Mouse (Mus musculus) bone marrow macrophage, adult 2 months (primary cell): Measurements from ENCODE around the gene Ccdc18. TPM values are rescaled to one million over a fixed set of nuclear protein-coding genes. Genes with fewer than 3 reads are reported as not detected.
A peak's percentile ranks its signal among the peaks of the same experiment; 100 is the strongest.

Experiments
- H3K27ac ChIP-seq: 2 replicates; pipeline ENCODE4 v1.5.1; 2012; ENCODE audit warnings: low read depth, low read length; ENCODE audit not compliant: insufficient read depth
- H3K4me1 ChIP-seq: 2 replicates; pipeline ENCODE4 v1.6.1; 2012; ENCODE audit warnings: low read length; ENCODE audit not compliant: control insufficient read depth, insufficient read depth
- H3K4me3 ChIP-seq: 2 replicates; pipeline ENCODE4 v1.5.1; 2012; ENCODE audit warnings: mild to moderate bottlenecking, low read length, moderate library complexity; ENCODE audit not compliant: insufficient read depth
- CTCF ChIP-seq: IDR thresholded peaks from 2 replicates; pipeline ENCODE4 v1.5.1; 2012; ENCODE audit warnings: low read depth, mild to moderate bottlenecking, low read length, moderate library complexity
- POLR2A ChIP-seq: IDR thresholded peaks from 2 replicates; pipeline ENCODE4 v1.6.1; 2012; ENCODE audit warnings: mild to moderate bottlenecking, low read depth, low read length, borderline replicate concordance
- polyA plus RNA-seq: library from polyadenylated mRNA; stranded (reverse); fragments of >200 nt; gene quantifications from 2 replicates; pipeline ENCODE4 v1.2.4, GENCODE M21; 2012; ENCODE audit not compliant: missing spikeins, insufficient read depth, insufficient read length

Ccdc18 gene
- polyA plus RNA-seq, 1 experiment: 4.2 TPM

DNA sequence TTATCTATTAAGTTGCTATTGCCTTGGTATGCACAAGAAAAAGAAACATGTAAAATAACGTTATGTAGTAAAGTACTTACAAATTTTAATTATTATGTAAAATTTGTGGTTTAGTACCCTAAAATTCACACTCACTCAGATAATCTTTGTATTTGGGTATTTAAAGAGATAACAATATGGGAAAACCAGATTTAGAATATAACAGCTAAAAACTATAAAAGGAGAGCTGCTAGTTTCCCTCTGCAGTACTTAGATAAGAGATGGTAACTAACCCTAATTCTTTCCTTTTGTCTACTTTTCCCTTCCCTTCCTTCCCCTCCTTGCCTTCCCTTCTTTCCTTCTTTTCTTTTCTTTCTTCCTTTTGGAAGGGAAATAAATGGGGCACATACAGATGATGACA lies 19.9 kb downstream of the Ccdc18 start:
- TF ChIP-seq CTCF (no peak), POLR2A (no peak)
- H3K4me1 ChIP-seq: no peaks in the 10 kb centered on the region
- no peak overlapping the region for H3K27ac ChIP-seq
- H3K4me3 ChIP-seq: no peak overlapping the region

DNA sequence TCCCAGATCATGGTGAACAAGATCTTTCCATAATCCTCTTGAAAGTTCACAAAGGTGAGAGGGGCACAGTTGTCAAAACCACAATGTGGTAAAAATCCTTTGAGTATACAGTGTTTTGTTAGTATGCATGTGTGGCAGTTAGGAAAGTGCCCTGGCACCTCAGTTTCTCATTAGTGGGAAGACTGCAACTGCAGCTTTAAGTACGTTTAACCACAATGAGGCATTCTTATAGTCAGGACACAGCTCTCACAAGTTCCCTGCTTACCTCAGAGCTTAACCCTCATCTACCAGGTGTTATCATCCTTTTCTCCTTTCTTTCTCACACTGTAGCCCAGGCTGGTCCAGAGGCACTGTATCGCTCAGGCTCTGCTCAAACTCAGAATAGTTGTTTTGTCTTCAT lies 28.1 kb downstream of the Ccdc18 start:
- Histone ChIP-seq H3K4me3 (no peak overlapping the region), H3K4me1 (no peaks in the 10 kb centered on the region), H3K27ac (no peak overlapping the region)
- TF ChIP-seq CTCF (no peak), POLR2A (no peak)

DNA sequence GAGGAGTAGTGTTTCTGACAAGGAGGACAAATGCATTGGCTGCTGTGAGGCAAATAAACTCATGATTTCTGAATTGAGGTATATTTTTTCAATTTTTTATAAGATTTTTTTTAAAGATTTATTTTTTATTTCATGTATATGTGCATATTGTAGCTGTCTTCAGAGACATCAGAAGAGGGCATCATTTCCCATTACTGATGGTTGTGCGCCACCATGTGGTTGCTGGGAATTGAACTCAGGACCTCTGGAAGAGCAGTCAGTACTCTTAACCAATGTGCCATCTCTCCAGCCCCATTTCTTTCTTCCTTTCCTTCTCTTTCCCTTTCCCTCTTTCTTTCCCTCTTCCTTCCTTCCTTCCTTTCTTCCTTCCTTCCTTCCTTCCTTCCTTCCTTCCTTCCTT lies 31.0 kb downstream of the Ccdc18 start:
- Histone ChIP-seq H3K4me1 (no peaks in the 10 kb centered on the region), H3K27ac (no peak overlapping the region), H3K4me3 (no peak overlapping the region)
- TF ChIP-seq POLR2A (no peak), CTCF (no peak)

DNA sequence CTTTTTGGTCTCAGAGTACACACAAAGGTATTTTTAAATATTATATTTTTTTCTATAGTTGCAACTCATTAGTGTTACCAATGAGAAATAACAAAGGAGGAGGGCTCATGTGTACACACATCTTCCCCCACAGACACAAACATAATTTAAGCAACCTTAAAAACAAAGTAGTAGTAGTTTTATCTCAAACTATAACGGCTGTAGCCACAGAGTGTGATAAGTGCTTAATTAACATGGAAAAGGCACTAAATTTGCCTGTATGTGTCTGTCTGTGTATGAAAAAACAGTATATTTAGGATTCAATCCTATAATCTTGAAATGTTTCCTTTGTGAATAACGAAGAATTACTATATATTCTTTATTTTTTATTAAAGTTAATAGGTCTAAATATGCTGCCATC lies 51.4 kb downstream of the Ccdc18 start:
- no peak for TF ChIP-seq POLR2A
- no peak for TF ChIP-seq CTCF
- no peak overlapping the region for H3K27ac ChIP-seq
- H3K4me3 ChIP-seq: no peak overlapping the region
- H3K4me1 ChIP-seq: no peaks in the 10 kb centered on the region

DNA sequence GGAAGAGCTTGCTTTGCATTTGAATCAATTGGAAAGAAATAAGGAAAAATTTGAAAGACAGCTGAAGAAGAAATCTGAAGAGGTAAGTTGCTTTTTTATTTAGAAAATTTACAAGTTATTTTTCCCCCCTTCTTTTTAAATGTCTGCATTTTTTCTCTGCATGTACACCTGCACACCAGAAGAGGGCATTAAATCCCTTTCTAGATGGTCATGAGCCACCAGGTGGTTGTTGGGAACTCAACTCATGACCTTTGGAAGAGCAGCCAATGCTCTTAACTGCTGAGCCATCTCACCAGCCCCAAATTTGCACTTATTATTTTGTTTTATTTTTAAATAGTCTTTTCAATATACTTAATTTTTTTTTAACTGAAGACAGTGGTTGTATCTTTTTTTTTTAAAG lies 56.3 kb downstream of the Ccdc18 start:
- TF ChIP-seq POLR2A: no peak
- H3K27ac ChIP-seq: no peak overlapping the region
- no peaks in the 10 kb centered on the region for H3K4me1 ChIP-seq

DNA sequence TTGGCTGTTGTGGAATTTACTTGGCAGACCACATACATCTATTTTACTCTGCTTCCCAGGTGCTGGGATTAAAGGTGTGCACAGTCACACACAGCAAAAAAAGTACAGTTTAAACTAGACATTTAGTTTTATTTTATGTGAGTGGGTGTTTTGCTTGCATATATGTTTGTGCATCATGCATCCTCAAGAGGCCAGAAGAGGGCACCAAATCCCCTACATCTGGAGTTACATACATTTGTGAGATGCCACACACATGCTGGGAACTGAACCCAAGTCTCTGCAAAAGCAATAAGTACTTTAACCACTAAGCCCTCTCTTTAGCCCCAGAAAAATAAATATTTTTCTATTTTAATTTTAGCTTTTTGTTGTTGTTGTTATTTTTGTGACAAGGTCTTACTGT lies 73.3 kb downstream of the Ccdc18 start:
- TF ChIP-seq POLR2A (no peak), CTCF (no peak)
- no peaks in the 10 kb centered on the region for H3K4me1 ChIP-seq
- no peak overlapping the region for H3K27ac ChIP-seq
- H3K4me3 ChIP-seq: no peak overlapping the region

More for the DNA sequence above, 56.3 kb downstream of the Ccdc18 start:
- no peak overlapping the region for H3K4me3 ChIP-seq

DNA sequence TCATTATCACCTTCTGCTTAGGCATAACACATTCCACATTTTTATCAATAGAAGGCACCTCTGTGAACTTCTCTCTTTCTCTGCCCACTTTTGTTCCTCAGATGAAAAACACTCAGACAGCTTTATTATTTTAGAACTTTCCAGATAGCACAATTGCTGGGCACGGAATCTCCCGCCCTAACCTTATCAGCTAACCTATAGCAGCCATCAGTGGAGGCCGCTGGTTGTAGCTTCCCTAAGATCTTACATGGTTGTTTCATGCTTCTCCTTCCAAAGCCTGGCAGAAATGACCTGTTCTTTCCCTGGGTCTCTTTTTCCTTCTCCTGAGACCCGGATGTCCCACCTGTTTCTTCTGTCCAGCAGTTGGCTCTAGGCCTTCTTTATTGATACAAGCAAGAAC lies 78.8 kb downstream of the Ccdc18 start:
- Histone ChIP-seq H3K4me3 (no peak overlapping the region), H3K27ac (no peak overlapping the region), H3K4me1 (0 out of 2 replicates have a peak, but pooled peaks cover 2% of the 10 kb centered on the region)
- TF ChIP-seq CTCF (no peak), POLR2A (no peak)

DNA sequence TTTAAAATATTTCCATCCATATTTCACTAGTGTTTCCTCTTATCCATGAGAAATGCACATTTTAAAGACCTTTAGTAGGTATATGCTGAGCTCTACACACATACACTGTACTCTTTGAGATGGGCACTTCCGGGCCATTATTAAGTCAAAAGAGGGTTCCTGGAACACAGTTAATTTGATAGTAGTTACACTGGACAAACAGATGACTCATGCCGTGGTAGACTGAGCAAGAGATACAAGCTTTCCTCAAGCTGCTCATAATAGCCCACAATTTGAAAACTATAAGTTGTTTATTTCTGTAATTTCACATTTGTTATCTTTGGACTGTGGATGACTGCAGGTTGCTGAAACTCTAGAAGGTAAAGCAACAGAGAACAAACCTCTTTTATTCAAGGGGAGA lies 82.3 kb downstream of the Ccdc18 start:
- Histone ChIP-seq H3K4me3 (no peak overlapping the region), H3K27ac (no peak overlapping the region), H3K4me1 (0 out of 2 replicates have a peak, but pooled peaks cover 2% of the 10 kb centered on the region)
- no peak for TF ChIP-seq POLR2A
- no peak for TF ChIP-seq CTCF

DNA sequence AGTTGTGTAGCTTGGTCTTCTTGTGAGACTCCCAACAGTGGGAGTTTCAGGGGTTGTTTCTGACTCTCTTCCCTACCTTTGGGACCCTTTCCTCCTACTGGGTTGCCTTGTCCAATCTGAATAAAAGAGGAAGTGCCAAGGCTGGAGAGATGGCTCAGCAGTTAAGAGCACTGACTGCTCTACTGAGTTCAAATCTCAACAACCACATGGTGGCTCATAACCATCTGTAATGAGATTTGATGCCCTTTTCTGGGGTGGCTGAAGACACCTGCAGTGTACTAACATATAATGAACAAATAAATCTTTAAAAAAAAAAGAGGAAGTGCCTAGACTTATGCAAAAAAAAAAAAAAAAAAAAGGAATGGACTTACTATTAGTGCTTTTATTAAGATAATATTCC lies 91.4 kb downstream of the Ccdc18 start:
- Histone ChIP-seq H3K4me3 (no peak overlapping the region), H3K27ac (no peak overlapping the region), H3K4me1 (no peaks in the 10 kb centered on the region)
- TF ChIP-seq POLR2A (no peak), CTCF (no peak)

DNA sequence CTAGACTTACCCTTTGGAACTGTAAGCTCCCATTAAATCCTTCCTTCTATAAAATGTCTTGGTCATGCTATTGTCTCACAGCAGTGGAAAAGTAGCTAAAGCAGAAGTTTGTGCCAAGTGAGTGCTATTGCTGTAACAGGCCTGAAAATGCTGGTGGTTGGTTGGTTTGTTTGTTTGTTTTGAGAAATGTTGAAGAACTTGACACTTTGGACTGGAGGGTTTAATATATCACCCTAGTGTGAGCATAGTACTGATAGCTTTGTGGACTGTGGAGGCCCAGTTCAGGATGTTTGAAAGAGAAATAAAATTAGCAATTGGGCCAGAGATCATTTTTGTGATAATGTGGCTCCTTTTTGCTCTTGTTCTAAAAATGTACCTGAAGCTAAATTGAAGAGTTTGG lies 93.5 kb downstream of the Ccdc18 start:
- TF ChIP-seq CTCF: no peak
- no peak for TF ChIP-seq POLR2A
- Histone ChIP-seq H3K27ac (no peak overlapping the region), H3K4me1 (no peaks in the 10 kb centered on the region), H3K4me3 (no peak overlapping the region)

DNA sequence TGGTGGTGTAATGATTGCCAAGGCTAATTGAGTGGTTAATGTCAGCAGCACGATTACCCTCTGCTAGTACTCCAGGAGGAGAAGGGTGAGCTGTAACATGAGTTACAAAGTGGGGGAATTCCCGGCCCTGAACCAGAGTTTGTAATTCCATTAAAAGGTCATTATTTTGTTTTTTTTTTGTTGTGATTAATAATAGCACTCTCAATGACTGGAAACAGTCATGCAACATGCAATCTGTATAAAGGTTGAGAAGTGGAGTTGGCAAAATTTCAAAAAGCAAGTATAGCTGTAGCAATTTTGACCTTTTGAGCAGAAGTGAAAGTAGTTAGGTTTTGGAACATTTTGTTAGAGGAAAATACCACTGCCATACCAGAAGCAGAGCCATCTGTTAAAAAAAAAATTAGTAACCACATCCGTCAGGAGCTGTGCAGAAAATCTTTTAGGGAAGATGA lies 113.7 kb downstream of the Ccdc18 start:
- Histone ChIP-seq H3K27ac (peak overlapping the region; percentile 67), H3K4me3 (peak overlapping the region; percentile 22; the same call in 1 of the 2 replicates), H3K4me1 (peaks cover 19% of the 10 kb centered on the region)
- no peak for TF ChIP-seq CTCF
- no peak for TF ChIP-seq POLR2A
